Mouse (Mus musculus) hindbrain, embryonic 12.5 days (tissue): ENCODE measurements at regions not wholly inside any gene's neighbourhood (a gene's known extent, or its start where the extent isn't known, plus 50 kb on each side); places are given as distances from the start of the nearest gene placed in this dataset.
A peak's percentile ranks its signal among the peaks of the same experiment; 100 is the strongest.

ENCODE experiments used
- ATAC-seq: fragments of 200-750 bp; cut with Nextera tagmentation; 2 replicates; pipeline ENCODE4 v1.8.0; 2017; ENCODE audit warnings: moderate TSS enrichment; ENCODE audit not compliant: low FRiP score
- H3K27ac ChIP-seq: fragments of 300-500 bp; sonication (generic); 2 replicates; pipeline ENCODE4 v1.5.1; 2016; ENCODE audit warnings: mild to moderate bottlenecking
- H3K27me3 ChIP-seq: fragments of 300-500 bp; sonication (generic); 2 replicates; pipeline ENCODE4 v1.6.1; 2016; ENCODE audit warnings: mild to moderate bottlenecking
- H3K36me3 ChIP-seq: fragments of 300-500 bp; sonication (generic); 2 replicates; pipeline ENCODE4 v1.6.1; 2016; ENCODE audit warnings: mild to moderate bottlenecking
- H3K4me1 ChIP-seq: fragments of 300-500 bp; sonication (generic); 2 replicates; pipeline ENCODE4 v1.6.1; 2016
- H3K4me2 ChIP-seq: fragments of 300-500 bp; sonication (generic); replicated peaks from 2 replicates; pipeline ENCODE4 v1.6.1; 2016; ENCODE audit warnings: mild to moderate bottlenecking
- H3K4me3 ChIP-seq: fragments of 300-500 bp; sonication (generic); 2 replicates; pipeline ENCODE4 v1.5.1; 2016; ENCODE audit warnings: mild to moderate bottlenecking
- H3K9ac ChIP-seq: fragments of 300-500 bp; sonication (generic); 2 replicates; pipeline ENCODE4 v1.6.1; 2016; ENCODE audit warnings: mild to moderate bottlenecking, moderate library complexity
- H3K9me3 ChIP-seq: fragments of 300-500 bp; sonication (generic); replicated peaks from 2 replicates; pipeline ENCODE4 v1.6.1; 2016; ENCODE audit warnings: mild to moderate bottlenecking
- WGBS: fragments of 180-500 bp; shearing (Covaris S2); methylation state at CpG from one replicate; pipeline ENCODE4 v1.1.7; 2016; 5-methylcytosine and 5-hydroxymethylcytosine counted together

DNA sequence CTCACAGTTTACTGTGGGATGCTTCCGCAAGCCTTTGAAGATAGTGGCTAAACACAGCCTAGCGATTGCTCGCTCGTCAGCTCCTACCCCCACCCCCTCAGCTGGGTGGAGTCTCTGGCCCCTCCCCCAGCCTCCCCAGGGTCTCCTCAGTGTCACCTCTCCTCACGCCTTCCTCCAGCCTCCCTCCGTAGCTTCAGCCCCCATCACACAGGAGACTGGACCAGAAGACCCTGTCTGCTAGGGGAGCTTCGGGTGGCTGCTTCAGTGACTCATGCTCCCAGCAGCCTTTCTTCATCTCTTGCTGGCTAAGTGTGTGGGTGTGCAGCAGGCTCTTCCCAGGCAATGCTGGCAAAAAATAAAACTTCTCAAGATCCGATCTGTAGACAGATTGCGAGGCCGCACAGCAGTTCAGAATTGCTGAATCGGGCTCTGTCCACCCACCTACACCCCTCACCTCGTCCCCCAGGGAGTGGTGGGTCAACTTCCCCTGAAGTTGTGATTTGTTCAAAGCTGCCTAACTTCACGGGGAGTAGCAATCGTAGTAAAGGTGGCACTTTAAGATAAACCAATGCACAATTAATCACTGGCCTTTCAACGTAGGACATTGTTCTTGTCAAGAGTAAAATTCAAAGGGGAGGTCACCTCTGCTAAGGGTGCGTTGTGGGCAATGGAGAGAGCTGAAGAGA, 61.2 kb upstream of the Ankrd28 start:
- 4% methylated on average over 16 of the region's 16 CpGs for WGBS
- ATAC-seq, result peak; percentile 69
- H3K4me3 ChIP-seq, result peak overlapping the region; percentile 21
- H3K9me3 ChIP-seq, result no peaks in the 10 kb centered on the region
- no peaks in the 10 kb centered on the region for H3K27me3 ChIP-seq
- no peaks in the 10 kb centered on the region for H3K36me3 ChIP-seq
- peak overlapping the region; percentile 49; the same call in 1 of the 2 replicates for H3K9ac ChIP-seq
- H3K4me1 ChIP-seq, result peaks cover 15% of the 10 kb centered on the region
- H3K4me2 ChIP-seq, result peak overlapping the region; percentile 50
- H3K27ac ChIP-seq, result peak overlapping the region; percentile 12; the same call in 1 of the 2 replicates

DNA sequence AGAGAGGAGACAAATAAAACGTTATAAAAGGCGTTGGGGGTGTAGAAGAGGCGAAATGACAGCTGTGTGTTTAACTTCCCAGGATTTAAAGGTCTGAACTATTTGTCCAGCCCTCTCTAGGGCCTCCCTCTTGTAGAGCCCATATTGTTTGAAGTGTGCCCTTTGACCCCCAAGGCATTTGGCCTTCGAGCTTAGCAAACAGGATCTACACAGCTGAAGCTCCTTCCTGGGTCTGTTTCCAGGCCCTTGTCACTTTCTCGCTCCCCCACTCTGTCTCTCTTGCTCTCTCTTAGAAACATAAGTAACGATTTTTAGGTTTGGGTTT, 61.7 kb upstream of the Ankrd28 start:
- Histone ChIP-seq H3K27ac (0 out of 2 replicates have a peak overlapping the region, but pooled peaks have one; percentile 12), H3K4me2 (peak overlapping the region; percentile 50; the same call in 1 of the 2 replicates), H3K4me1 (peaks cover 15% of the 10 kb centered on the region), H3K4me3 (no peak overlapping the region), H3K9ac (no peak overlapping the region), H3K27me3 (no peaks in the 10 kb centered on the region), H3K9me3 (no peaks in the 10 kb centered on the region), H3K36me3 (no peaks in the 10 kb centered on the region)
- no peak for ATAC-seq
- 4% methylated on average over 6 of the region's 6 CpGs for WGBS

DNA sequence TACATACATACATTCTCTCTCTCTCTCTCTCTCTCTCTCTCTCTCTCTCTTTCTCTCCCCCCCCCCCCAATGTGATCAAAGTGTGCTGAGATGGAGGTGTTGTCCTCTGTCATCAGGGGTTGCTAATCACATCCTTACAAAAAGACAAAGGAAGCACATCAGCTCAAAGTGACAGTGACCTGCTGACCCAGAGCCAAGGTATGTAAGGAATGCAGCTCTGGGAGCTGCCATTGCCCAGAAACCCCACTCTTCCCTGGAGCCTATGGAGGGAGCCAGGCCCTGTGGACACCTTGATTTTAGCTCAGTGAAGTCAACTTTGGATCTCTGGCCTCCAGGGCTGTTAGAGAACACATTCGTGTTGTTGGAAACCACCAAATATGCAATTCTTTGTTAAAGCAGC, 66.0 kb upstream of the Ankrd28 start:
- Histone ChIP-seq H3K36me3 (no peaks in the 10 kb centered on the region), H3K9ac (no peak overlapping the region), H3K27me3 (no peaks in the 10 kb centered on the region), H3K4me3 (no peak overlapping the region), H3K4me2 (no peak overlapping the region), H3K9me3 (no peaks in the 10 kb centered on the region), H3K27ac (no peak overlapping the region), H3K4me1 (peaks cover 7% of the 10 kb centered on the region)
- 71% methylated on average over 1 of the region's 1 CpGs for WGBS
- no peak for ATAC-seq

DNA sequence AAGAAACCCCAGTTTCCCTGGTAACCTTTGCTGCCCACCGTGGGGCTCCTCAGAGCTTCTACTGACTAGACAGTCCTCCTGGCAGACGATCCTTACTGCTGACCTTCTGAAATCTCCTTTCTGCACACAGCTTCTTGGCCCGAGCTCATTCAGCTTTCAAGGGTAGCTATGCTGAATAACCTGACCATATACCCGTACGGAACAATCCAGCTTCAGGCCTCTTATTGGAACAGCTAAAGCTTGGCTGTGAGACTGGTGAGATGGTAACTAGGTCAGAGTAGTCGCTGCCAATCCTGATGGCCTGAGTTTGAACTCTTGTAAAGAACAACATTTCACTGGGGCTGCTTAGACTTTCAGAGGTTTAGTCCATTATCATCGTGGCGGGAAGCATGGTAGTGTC, 69.1 kb upstream of the Ankrd28 start:
- Histone ChIP-seq H3K27me3 (no peaks in the 10 kb centered on the region), H3K9ac (no peak overlapping the region), H3K36me3 (no peaks in the 10 kb centered on the region), H3K4me2 (no peak overlapping the region), H3K9me3 (no peaks in the 10 kb centered on the region), H3K4me3 (no peak overlapping the region), H3K4me1 (no peaks in the 10 kb centered on the region), H3K27ac (no peak overlapping the region)
- 72% methylated on average over 8 of the region's 8 CpGs for WGBS
- ATAC-seq, result no peak

DNA sequence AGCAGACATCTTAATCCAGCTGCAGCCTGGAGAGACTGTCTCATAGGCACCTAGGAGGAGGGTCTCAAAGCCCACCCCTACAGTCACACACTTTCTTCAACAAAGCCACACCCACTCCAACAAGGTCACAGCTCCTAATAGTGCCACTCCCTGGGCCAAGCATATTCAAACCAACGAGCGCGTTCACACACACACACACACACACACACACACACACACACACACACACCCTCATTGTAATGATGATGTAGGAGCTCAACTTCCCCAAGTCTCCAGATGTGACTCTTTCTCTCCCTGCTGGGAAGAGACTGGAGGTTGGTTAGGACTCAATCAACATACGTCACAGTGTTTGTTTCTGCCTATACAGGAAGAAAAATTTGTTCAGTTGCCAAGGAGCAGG, 69.5 kb upstream of the Ankrd28 start:
- no peak for ATAC-seq
- H3K36me3 ChIP-seq, result no peaks in the 10 kb centered on the region
- H3K4me2 ChIP-seq, result no peak overlapping the region
- WGBS, result 48% methylated on average over 4 of the region's 4 CpGs
- no peaks in the 10 kb centered on the region for H3K4me1 ChIP-seq
- H3K27ac ChIP-seq, result no peak overlapping the region
- H3K9me3 ChIP-seq, result no peaks in the 10 kb centered on the region
- no peak overlapping the region for H3K4me3 ChIP-seq
- H3K27me3 ChIP-seq, result no peaks in the 10 kb centered on the region
- H3K9ac ChIP-seq, result no peak overlapping the region

DNA sequence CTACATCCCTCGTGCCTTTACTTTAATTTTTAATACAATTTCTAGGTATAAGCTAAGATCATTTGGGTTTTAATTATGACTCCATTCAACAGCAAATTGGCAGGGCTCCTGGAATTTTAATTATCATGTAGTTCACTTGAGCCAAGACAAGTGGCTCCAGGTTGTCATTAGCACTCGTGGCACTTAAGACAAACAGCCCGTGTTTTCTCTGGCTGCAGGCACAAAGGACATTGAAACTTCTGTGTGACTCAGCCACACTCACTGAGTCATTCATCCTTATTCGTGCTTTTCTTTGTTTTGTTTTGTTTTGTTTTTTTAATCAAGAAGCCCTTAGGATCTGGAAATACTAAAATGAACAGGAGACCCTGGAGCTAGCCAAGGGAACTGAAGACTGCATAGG, 71.5 kb upstream of the Ankrd28 start:
- Histone ChIP-seq H3K9ac (no peak overlapping the region), H3K4me3 (no peak overlapping the region), H3K36me3 (no peaks in the 10 kb centered on the region), H3K4me1 (no peaks in the 10 kb centered on the region), H3K27me3 (no peaks in the 10 kb centered on the region), H3K9me3 (no peaks in the 10 kb centered on the region), H3K27ac (no peak overlapping the region), H3K4me2 (no peak overlapping the region)
- WGBS, result 53% methylated on average over 4 of the region's 4 CpGs
- no peak for ATAC-seq

DNA sequence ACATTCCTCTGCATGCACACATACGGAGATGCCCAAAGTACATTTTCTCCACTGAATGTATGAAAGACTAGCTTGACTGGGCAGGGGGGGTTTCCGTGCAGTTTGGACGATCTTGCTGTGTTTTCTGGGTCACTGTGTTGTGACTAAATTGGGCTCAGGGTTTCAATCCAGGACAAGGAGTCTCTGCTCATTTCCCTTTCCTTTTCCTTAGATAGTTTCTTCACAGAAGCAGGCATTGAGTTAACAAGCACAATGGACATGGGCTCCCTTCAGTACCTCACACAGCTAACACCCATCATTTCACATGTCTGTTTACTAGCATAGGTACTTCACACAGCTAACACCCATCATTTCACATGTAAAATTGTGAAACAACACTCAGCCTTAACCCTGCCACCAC, 73.2 kb upstream of the Ankrd28 start:
- no peaks in the 10 kb centered on the region for H3K27me3 ChIP-seq
- 87% methylated on average over 3 of the region's 3 CpGs for WGBS
- no peak for ATAC-seq
- H3K36me3 ChIP-seq, result no peaks in the 10 kb centered on the region
- H3K4me2 ChIP-seq, result no peak overlapping the region
- no peak overlapping the region for H3K9ac ChIP-seq
- H3K4me3 ChIP-seq, result no peak overlapping the region
- H3K4me1 ChIP-seq, result no peaks in the 10 kb centered on the region
- no peak overlapping the region for H3K27ac ChIP-seq
- no peaks in the 10 kb centered on the region for H3K9me3 ChIP-seq

DNA sequence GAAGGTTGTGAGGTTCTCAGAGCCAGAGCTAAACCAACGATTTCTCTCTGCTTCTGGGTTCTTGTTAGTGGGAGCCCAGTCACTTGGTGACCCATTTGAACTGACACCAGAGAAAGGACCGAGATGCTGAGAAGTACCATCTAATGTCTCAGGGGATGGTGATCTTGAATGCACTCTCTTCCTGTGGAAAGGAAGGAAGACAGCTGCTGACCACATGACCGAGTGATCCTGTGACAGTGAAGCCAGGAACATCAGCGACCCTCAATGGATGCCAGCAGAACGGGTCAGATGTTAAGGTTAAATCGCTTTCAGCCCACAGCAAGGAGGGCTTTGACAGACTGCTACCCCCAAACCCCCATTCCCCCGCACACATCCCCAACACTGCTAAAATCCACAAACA, 78.1 kb upstream of the Ankrd28 start:
- 69% methylated on average over 7 of the region's 7 CpGs for WGBS

DNA sequence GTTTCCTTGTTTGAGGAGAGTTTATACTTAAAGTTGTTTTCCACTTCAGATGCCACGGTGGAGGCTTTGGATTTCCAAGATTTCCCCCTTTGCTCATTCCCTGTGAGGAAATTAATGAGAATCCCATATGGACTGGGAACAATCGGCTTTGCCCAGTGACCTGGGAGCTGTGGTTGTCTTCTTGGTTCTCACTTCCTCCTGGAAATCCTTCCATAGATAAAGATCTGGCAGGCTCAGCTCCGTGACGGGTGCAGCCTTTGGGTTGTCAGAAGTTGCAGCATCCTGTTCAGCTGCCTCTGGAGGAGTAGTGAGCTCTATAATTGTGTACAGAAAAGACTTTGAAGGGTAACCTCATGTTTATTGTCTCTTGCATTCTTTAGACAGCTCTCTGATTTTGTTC, 78.8 kb upstream of the Ankrd28 start:
- Histone ChIP-seq H3K4me3 (no peak overlapping the region), H3K4me2 (no peak overlapping the region), H3K27ac (no peak overlapping the region), H3K27me3 (no peaks in the 10 kb centered on the region), H3K36me3 (no peaks in the 10 kb centered on the region), H3K4me1 (no peaks in the 10 kb centered on the region), H3K9me3 (no peaks in the 10 kb centered on the region), H3K9ac (no peak overlapping the region)
- WGBS, result 64% methylated on average over 4 of the region's 4 CpGs
- no peak for ATAC-seq

More for the DNA sequence above, 78.1 kb upstream of the Ankrd28 start:
- no peaks in the 10 kb centered on the region for H3K9me3 ChIP-seq
- no peak overlapping the region for H3K4me3 ChIP-seq
- H3K36me3 ChIP-seq, result no peaks in the 10 kb centered on the region
- no peaks in the 10 kb centered on the region for H3K27me3 ChIP-seq
- no peaks in the 10 kb centered on the region for H3K4me1 ChIP-seq
- no peak for ATAC-seq
- no peak overlapping the region for H3K4me2 ChIP-seq
- H3K27ac ChIP-seq, result no peak overlapping the region
- no peak overlapping the region for H3K9ac ChIP-seq

DNA sequence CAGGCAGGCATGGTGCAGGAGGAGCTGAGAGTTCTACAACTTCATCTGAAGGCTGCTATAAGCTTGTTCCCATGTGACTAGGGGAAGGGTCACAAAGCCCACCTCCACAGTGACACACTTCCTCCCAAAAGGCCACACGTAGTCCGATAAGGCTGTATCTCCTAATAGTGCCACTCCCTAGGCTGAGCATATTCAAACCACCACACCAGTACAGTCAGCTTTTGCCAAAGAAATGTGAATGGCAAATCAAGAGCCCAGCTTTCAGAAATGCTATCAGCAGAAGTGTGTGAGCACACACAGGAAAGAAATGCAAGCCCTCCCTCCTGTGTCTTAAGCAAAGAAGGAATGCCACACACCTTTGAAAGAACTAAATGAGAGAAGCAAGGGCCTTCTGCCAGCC, 80.4 kb upstream of the Ankrd28 start:
- Histone ChIP-seq H3K27ac (no peak overlapping the region), H3K4me3 (no peak overlapping the region), H3K9me3 (no peaks in the 10 kb centered on the region), H3K36me3 (no peaks in the 10 kb centered on the region), H3K4me2 (no peak overlapping the region), H3K9ac (no peak overlapping the region), H3K27me3 (no peaks in the 10 kb centered on the region), H3K4me1 (no peaks in the 10 kb centered on the region)
- WGBS, result 93% methylated on average over 2 of the region's 2 CpGs
- ATAC-seq, result no peak

DNA sequence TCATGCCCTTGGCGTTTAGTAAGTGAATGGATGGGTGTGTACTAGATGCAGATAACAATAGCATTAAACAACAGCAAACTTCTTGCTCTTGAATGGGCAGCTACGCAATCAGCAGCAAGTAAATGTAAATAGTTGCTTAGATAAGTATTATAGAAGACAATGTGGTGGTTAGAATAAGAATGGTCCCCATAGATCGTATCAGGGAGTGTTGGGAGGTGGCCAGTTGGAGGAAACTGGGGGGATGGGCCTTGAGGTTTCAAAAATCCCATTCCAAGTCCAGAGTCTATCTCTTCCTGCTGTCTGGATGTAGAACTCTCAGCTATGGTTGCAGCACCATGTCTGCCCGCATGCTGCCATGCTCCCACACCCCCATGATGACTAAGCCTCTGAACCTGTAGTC, 88.0 kb upstream of the Ankrd28 start:
- H3K9me3 ChIP-seq, result no peaks in the 10 kb centered on the region
- 89% methylated on average over 4 of the region's 4 CpGs for WGBS
- H3K4me2 ChIP-seq, result no peak overlapping the region
- H3K27ac ChIP-seq, result no peak overlapping the region
- no peaks in the 10 kb centered on the region for H3K36me3 ChIP-seq
- H3K4me1 ChIP-seq, result no peaks in the 10 kb centered on the region
- H3K4me3 ChIP-seq, result no peak overlapping the region
- no peak for ATAC-seq
- H3K27me3 ChIP-seq, result no peaks in the 10 kb centered on the region
- H3K9ac ChIP-seq, result no peak overlapping the region

DNA sequence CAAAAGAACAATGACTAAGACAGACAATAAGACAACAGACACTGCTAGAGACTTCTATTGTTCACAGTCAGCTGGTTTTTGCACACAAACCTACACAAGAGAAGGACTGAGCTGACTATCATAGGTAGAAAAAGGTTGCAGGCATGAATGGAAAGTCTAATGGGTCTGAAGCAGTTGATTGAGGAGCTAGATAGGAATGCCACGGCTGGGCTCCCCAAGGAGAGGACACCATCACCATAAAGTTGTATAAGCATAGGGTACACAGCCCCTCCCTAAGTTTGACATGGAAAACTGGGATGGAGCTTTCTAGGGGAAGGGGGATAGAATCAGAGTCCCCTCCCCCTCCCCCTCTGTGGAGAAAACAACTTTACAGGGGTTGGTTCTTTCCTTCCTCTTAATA, 88.5 kb upstream of the Ankrd28 start:
- 90% methylated on average over 1 of the region's 1 CpGs for WGBS
- H3K4me2 ChIP-seq, result no peak overlapping the region
- no peaks in the 10 kb centered on the region for H3K36me3 ChIP-seq
- no peaks in the 10 kb centered on the region for H3K4me1 ChIP-seq
- H3K27ac ChIP-seq, result no peak overlapping the region
- H3K4me3 ChIP-seq, result no peak overlapping the region
- H3K9me3 ChIP-seq, result peaks cover 1% of the 10 kb centered on the region; the same call in 1 of the 2 replicates
- no peak for ATAC-seq
- H3K27me3 ChIP-seq, result no peaks in the 10 kb centered on the region
- H3K9ac ChIP-seq, result no peak overlapping the region

DNA sequence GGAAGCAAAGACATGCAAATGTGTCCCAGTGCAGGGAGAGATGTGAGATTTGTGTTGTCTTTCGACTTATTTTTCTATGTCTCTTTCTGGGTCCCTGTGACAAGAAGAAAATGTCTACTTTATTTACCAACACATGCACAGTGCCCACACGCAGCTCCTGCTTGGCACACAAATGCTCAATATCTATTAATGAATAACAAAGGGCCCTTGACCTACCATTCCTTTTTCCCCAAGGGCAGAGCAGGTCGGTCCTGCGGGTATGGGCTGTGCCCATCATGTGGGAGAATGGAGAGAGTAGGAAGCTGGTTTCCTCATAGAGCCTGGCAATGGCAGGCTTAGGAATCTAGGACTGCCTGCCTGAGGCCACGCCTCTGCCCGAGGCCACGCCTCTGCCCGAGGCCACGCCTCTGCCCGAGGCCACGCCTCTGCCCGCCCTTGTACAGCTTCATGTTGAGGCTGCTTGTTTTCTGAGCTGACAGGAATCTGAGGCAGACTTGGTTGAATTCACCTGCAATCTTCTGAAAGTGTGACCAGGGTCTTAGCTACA, 98.8 kb upstream of the Ankrd28 start:
- Histone ChIP-seq H3K27ac (no peak overlapping the region), H3K36me3 (no peaks in the 10 kb centered on the region), H3K9me3 (0 out of 2 replicates have a peak, but pooled peaks cover 1% of the 10 kb centered on the region), H3K27me3 (no peaks in the 10 kb centered on the region), H3K4me3 (no peak overlapping the region), H3K4me1 (peaks cover 4% of the 10 kb centered on the region; the same call in 1 of the 2 replicates), H3K4me2 (no peak overlapping the region), H3K9ac (no peak overlapping the region)
- ATAC-seq, result no peak
- 54% methylated on average over 12 of the region's 12 CpGs for WGBS
